Mouse (Mus musculus): ENCODE measurements around the gene Rab6b.

The Rab6b gene

GRCm38 (mm10) chr9:103108943-103109670 is 2.5 kb upstream of the Rab6b start:
- no peak for DNase-seq

- DNase-seq: no peak
These were observed 1.7 kb upstream of the Rab6b start for GRCm38 (mm10) chr9:103109911-103110310.

- no peak for DNase-seq
These were observed 673 bp upstream of the Rab6b start for GRCm38 (mm10) chr9:103110727-103111501.

GRCm38 (mm10) chr9:103112471-103113271 is 1.1 kb downstream of the Rab6b start:
- peak; percentile 52 for DNase-seq

- DNase-seq: peak; percentile 53
These were observed 1.8 kb downstream of the Rab6b start for GRCm38 (mm10) chr9:103113351-103113750.

GRCm38 (mm10) chr9:103114326-103114725 is 2.7 kb downstream of the Rab6b start:
- DNase-seq: no peak

GRCm38 (mm10) chr9:103114901-103115300 is 3.3 kb downstream of the Rab6b start:
- no peak for DNase-seq

GRCm38 (mm10) chr9:103116941-103117340 is 5.4 kb downstream of the Rab6b start:
- DNase-seq: no peak

- no peak for DNase-seq
These were observed 5.9 kb downstream of the Rab6b start for GRCm38 (mm10) chr9:103117495-103117894.

- no peak for DNase-seq
These were observed 6.4 kb downstream of the Rab6b start for GRCm38 (mm10) chr9:103117951-103118350.

GRCm38 (mm10) chr9:103118651-103119275 is 7.2 kb downstream of the Rab6b start:
- no peak for DNase-seq

GRCm38 (mm10) chr9:103119781-103120180 is 8.2 kb downstream of the Rab6b start:
- no peak for DNase-seq

GRCm38 (mm10) chr9:103120231-103120630 is 8.6 kb downstream of the Rab6b start:
- DNase-seq: no peak

GRCm38 (mm10) chr9:103121546-103121945 is 10.0 kb downstream of the Rab6b start:
- DNase-seq: no peak

GRCm38 (mm10) chr9:103124746-103125145 is 13.2 kb downstream of the Rab6b start:
- DNase-seq: no peak

- DNase-seq: no peak
These were observed 22.0 kb downstream of the Rab6b start for GRCm38 (mm10) chr9:103133493-103134124.

GRCm38 (mm10) chr9:103134450-103135030 is 23.0 kb downstream of the Rab6b start:
- no peak for DNase-seq

GRCm38 (mm10) chr9:103139481-103139880 is 27.9 kb downstream of the Rab6b start:
- no peak for DNase-seq

GRCm38 (mm10) chr9:103140384-103140783 is 28.8 kb downstream of the Rab6b start:
- no peak for DNase-seq

GRCm38 (mm10) chr9:103141266-103141665 is 29.7 kb downstream of the Rab6b start:
- DNase-seq: no peak

- no peak for DNase-seq
These were observed 32.3 kb downstream of the Rab6b start for GRCm38 (mm10) chr9:103143881-103144280.

- no peak for DNase-seq
These were observed 33.8 kb downstream of the Rab6b start for GRCm38 (mm10) chr9:103145351-103145750.

Measured in right cerebral cortex, postnatal 14 days (tissue).